Mouse (Mus musculus): ENCODE results near the gene Wfdc16.
"Not testable (repeated sequence)": the region's sequence is repeated elsewhere in the genome, so short reads cannot be mapped to it uniquely, and the experiment has no call there.

Wfdc16 gene

DNA sequence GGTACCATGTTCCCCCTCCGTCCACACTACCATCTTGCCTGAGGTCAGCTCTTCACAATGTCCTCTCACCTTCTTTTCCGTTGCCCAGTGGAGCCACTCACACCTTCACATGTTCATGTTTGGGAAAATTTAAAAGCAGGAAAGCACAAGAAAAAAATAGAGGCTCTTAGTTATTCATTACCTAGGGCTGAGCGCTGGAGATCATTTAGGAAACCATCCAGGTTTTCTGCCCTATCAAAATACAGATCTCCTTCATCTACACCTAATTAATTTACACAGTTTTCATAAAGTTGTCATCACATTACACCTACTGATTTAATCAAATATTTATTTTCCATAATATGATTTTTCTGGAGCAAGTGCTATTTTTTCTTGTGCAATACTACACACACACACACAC is at the start of gene Wfdc16:
TSS of gene Wfdc16 (minus strand) at position 101 of the 400 bp plus-strand sequence.
- in situ Hi-C loops (cut with MboI) = no loop called here

DNA sequence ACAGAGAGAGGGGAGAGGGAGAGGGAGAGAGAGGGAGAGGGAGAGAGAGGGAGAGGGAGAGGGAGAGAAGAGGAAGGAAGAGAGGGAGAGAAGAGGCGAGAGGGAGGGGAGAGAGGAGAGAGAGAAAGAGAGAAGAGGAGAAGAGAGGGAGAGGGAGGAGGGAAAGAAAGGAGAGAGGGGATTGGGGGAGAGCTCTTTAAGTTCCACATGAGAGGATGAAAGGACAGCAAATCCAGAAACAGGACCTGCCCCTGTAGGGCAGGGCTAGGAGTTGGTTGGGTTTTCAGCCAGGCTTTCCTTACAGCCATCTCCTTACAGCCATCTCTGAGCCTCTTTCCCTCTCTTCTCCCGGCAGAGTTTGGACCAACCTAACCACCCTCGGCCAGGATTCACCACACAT is 46.2 kb upstream of the Wfdc16 start, which contains the start of gene Wfdc13:
TSS of gene Wfdc13 (plus strand) at position 301 of the 400 bp plus-strand sequence.
- in situ Hi-C loops (cut with MboI) = no loop called here

DNA sequence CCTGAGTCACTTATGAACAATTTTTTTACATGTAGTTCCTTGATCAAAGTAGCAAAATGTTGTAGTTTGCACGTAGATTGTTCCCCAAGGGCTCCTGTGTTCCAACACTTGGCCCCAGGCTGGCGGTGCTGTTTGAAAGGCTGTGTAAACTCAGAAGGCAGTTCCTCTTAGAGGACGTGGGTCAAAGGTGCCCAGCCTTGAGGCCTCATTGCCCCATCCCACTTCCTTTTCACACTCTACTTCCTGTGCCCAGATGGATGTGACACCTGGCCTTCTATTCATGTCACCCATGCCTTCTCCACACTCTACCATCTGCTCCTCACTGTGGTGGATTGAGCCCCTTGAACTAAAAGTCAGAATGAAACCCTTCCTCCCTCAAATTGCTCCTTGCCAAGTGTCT is 41.3 kb upstream of the Wfdc16 start:
- in situ Hi-C loops (cut with MboI) = no loop called here

DNA sequence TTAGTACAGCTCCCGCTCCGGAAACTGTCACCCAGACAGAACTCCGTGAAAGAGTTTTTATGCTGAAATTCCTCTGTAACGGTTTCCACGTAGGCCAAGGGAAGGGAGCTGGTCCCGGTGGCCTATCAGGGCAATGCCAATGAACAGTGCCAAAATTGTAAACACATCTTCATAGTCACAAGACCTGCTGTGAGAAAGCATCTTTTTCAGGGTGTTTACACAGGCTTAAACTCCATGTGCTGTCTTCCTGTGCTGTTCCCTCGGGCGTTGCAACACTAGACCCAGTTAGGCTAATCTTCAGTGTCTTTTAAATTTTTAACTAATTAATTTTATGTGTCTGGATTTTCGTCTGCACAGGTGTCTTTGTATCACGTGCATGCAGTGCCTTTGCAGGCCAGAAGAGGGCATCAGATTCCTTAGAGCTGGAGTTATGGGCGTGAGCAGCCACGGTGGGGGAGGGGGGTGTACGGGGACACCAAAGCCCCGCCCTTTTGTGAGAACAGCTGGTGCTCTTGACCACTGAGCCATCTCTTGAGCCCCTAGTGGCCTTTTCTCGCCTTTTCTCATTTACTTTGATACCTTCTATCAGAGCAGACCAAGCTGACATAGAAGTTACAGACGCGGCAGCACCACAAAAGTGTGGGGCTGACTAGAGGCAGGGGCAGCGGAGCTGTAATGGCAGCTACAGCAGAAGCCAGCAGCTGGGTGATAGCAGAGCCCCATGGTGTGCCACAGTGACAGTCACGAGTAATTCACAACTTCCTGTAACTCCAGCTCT is 40.4 kb upstream of the Wfdc16 start:
- in situ Hi-C loops (cut with MboI) = no loop called here

DNA sequence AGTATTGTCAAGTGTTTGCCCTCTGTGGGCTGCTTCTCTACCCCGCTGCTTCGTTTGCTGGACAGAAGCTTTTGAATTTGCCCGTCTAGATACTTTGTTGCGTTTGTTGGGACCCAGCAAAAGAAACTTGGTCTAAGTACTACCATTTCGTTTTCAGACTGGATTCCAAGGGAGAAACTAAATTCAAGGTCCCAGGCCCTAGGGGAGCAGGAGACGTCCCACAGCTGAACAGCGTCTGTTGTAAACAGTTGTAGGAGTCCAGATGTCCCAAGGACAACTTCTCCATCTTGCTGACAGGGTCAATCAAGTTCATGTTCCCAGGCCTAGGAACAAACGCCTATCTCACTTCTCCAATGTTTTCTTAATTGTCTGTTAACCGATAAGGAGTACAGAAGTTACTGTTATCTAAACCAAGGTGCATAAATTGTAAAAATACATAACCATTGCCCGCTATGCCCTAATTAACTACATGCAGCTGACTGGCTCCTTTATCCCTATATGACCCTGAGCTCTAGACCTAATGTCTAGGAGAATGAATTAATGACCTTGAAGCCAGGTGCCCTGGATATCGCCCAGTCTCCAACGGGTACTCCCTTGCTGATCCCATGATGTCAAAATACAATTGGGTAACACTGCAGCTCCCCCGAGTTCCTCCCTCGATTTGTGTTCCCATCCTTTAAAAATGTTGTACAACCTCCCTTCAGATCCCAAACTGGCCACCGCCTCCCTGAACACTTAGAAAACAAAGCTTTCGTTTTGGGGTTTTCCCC is 38.5 kb upstream of the Wfdc16 start:
- in situ Hi-C loops (cut with MboI) = no loop called here

DNA sequence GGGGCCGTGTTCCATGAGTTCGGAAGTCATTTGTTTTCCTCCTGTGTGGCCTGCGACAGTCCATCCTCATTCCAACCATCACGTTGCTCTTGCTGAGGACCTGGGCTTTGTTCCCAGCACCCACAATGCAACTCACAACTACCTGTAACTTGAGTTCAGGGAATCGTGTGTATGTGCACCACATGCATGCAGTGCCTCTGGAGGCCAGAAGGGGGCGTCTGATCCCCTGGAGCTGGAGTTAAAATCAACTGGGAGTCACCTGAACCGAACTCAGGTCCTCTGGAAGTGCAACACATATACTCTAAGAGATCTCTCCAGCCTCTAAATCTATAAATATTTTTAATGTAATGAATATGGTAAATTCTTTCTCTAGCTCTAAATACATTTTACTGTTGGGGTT is 37.5 kb upstream of the Wfdc16 start:
- in situ Hi-C loops (cut with MboI) = no loop called here

DNA sequence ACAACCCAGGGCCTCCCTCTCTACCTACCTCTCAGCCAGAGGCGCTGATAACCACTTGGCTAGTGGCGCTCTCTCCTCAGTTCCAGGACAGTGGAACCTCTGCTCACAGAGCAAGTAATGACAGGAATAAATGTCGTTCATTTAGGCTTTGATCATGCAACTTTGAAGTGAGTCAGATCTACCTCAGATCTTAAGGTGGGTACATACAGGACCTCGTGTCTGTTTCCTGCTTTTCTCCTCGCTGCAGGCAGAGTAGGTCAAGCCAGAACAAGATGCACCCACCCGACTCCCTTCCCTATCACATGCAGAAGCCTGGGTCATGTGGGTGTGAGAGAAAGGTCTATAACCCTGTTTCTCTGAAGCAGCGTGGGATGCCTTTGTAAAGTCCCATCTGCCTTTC is 35.4 kb upstream of the Wfdc16 start, which contains the start of gene Wfdc11:
TSS of gene Wfdc11 (minus strand) at position 101 of the 400 bp plus-strand sequence.
- in situ Hi-C loops (cut with MboI) = no loop called here

DNA sequence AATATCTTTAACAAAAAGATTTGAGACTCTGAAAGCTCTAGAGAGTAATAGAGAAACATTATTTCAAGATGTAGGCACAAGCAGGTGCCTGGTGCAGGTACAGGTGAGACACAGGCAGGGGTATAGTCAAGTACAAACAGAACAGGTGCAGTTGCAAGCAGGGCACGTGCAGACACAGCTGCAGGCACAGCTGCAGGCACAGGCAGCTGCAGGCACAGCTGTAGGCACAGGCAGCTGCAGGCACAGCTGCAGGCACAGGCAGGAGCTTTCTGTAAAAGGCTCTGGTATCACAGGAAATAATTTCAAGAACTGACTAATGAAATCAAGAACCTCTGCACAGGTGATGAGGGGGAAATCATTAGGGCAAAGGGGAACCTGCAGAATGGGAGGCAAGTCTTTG is 32.3 kb upstream of the Wfdc16 start:
- in situ Hi-C loops (cut with MboI) = no loop called here

DNA sequence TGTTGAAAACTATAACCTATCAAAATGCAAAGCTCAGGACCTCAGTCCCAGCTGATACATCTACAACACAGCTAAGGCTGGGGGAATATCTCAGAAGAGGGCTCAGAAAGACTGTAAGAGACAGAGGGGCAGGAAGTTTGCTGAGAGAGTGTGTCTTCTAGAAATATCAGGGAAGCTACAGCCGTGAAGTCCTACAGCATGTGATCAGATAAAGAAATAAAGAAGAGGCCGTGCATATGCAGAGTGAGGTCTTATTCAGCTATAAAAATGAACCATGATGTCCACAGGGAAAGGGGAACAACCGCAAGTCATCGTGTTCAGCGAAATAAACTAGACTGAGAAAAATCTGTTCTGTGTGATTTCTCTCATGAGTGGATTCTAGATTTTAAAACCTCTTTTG is 31.7 kb upstream of the Wfdc16 start:
- in situ Hi-C loops (cut with MboI) = no loop called here

DNA sequence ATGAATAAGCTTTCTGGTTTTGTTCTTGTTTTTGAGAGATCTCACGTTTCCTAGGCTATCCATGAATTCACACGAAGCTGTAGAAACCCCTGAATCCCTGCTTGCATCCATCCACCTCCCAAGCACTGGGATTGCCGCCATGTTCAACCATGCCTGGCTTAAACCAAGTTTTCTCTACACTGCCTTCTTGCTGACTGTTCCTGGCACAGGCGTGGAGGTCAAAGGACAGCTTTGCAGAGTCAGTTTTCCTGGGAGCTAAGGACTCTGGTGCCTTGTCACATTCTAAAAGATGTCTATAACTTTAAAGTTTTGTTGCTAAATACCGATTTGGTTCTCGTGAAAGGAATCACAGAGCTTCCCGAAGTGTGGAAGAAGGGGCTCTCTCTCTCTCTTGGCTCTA is 26.3 kb upstream of the Wfdc16 start:
- in situ Hi-C loops (cut with MboI) = no loop called here

DNA sequence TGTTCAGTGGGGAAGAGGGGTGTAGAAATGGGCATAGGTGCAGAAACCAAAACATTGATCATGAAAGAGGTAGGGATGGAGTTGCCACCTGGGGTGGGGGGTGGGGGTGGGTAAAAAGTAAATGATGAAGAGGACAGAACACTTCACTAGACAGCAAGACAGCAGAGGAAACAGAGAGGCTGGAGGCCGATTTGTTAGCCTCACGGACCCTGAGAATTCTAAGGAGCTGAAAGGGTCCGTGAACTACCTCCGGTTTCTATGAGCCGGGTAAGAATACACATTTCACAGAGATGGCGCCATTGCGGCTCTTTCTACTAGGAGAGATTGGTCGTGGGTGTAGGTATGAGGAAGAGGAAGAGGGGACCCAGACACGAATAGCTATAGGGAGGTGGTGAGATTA is 17.9 kb upstream of the Wfdc16 start, which contains the start of gene Wfdc9:
TSS of gene Wfdc9 (minus strand) at position 101 of the 400 bp plus-strand sequence.
- in situ Hi-C loops (cut with MboI) = no loop called here

DNA sequence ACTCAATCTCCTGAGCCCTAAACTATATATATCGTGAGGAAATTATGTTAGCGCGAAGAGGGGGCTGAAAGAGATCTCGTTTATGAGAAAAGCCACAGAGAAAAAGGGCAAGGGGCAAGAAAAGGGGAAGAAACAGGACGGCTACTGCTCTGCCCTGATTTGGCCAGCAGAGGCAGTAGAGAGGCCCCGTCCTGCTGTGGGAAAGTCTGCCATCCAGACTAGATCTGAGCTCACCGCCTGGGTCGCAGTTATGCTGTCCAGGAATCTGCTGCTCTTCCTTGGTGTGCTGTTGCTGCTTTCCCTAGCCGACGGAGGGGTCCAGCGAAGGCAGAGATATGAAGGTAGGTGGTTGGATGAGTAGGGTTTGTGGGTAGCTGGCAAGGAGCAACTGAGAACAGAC is 17.3 kb upstream of the Wfdc16 start, which contains the start of gene Wfdc10:
TSS of gene Wfdc10 (plus strand) at position 189 of the 400 bp plus-strand sequence.
- in situ Hi-C loops (cut with MboI) = no loop called here

DNA sequence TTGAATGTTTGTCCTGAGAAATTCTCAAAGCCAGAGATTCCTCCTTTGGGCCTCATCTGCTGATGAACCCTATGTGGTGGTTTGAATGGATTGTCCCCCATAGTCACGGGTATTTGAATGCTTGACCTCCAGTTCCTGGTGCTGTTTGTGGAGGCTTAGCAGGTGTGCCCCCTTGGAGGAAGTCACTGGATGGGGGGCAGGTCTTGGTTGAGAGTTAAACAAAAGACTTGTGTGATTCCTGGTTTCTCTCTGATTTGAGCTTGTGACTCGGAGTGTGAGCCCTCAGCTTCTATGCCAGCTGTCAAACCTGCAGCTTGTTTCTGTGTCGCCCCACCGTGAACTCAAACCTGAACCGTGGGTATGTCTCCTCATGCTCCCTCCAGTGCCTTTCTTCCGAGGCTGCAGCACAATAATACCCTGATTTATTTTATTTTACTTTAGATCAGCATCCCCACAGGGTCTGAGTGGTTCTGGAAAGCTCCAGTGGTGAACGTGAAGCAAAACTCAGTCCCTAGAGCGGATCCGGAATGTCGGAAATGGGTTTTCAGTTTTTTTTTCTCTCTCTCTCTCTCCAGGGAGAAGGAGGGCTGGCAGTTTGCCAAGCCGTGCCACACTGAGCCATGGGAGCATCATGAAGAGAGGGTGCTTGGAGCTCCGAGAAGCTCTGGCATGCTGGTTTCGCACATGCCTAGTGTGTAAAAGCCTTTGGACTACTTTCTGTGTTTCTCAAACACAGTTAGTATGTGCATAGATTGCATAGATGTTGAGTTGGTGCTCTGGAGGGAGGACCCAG is 3.5 kb upstream of the Wfdc16 start:
- in situ Hi-C loops (cut with MboI) = no loop called here

DNA sequence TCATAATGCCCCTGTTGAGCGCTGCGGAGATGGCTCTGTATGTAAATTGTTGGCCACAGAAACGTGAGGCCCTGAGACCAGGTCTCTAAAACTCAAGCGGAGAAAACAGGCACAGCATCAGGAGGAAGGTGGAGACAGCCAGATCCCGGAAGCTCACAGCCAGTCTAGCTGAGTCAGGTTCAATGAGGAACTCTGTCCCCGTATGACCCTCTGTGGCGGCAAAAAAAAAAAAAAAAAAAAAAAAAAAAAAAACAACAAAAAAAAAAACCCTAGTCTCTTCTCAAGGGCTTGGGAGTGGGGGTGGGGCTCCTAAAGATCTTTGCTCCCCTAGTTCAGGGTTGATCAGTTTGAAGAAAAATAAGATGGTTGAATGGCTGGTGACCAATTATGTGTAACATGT is 2.5 kb upstream of the Wfdc16 start:
- in situ Hi-C loops (cut with MboI) = no loop called here

DNA sequence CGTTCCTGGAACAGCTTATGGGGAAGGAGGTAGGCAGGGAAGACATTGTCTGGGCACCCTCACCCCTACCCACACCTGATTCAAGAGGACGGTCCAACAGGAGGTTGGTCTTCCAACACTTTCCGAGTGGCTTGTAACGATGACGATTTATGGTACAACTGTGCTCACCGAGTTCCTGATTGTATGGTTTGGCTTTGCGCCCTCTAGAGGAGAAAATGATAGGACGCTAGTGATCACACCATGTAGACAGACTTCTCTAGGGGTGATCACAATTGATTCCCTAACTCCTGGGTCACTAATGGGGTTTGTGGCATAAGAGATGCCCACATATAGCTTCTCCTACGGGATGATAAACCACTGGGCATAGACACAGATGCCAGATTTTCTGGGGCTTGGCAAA is 3.3 kb downstream of the Wfdc16 start:
- in situ Hi-C loops (cut with MboI) = no loop called here

DNA sequence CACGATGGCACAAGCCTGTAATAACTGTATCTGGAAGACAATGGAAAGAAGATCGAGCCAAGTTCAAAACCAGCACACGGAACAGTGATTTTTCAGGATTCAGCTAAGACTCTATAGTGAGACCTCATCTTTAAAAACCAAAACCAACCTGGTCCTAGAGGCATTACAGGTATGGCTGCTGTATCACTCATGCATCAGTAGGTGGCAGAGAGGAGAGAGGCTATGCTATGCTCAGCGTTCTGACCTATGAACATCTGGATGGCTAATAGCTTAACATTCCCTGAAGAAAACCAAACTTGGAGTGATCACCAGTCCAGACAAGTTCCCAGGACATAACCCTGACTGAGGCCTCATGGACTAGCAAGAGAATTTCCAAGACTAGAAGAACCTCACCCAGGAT is 16.8 kb downstream of the Wfdc16 start:
- in situ Hi-C loops (cut with MboI) = no loop called here

DNA sequence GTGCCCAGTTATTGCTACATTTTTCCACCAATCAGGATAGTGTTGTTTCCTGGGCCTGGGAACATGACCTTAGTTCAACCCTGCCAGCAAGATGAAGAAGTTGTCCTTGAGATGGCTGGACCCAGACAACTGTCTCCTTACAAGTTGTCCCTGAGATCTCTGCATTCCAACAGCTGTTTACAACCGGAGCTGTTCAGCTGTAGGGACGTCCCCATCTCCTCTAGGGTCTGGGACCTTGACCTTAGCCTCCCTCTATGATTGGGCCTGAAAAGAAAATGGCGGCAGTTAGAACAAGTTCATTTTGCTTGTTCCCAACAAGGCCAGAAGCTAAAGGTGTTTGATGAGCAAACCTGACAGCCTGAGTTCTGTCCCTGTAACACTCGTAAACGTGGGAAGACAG is 19.5 kb downstream of the Wfdc16 start:
- in situ Hi-C loops (cut with MboI) = no loop called here

DNA sequence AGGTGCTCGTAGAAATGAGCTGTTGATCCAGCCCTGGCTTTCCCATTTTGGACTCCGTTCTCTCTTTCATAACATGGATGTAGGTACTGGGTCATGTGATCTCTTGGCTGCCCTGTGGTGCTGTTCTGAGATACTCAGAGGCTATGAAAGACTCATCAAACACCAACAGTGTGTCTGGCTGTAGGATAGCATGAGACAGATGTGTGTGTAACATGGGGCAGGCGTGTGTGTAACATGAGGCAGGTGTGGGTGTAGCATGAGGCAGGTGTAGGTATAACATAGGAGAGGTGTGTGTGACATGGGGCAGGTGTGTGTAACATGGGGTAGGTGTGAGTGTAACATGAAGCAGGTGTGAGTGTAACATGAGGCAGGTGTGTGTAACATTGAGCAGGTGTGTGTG is 23.2 kb downstream of the Wfdc16 start:
- in situ Hi-C loops (cut with MboI) = no loop called here

DNA sequence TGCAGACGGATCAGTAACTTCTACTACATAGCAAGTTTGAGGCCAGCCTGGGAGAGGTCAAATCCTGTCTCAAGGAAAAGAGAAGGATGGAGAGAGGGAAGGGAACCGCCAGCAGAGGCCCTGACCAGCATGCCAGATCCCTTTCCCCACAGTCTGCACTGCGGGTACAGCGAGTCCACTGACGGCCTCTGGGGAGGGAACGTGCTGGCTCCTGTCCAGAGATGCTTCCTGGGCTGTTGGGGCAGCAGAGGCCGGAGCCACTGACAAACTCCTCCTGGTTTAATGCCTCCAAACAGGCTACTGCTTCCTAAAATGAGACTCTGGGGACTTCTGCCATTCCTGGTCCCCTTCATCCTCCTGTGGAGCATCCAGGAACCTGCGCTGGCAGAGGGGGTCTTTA is 25.1 kb downstream of the Wfdc16 start, which contains the start of the genes Wfdc6b and Wfdc8:
TSS of gene Wfdc6b (plus strand) at position 52 of the 400 bp plus-strand sequence.
TSS of gene Wfdc8 (minus strand) at position 156 of the 400 bp plus-strand sequence.
- in situ Hi-C loops (cut with MboI) = not testable (repeated sequence)

DNA sequence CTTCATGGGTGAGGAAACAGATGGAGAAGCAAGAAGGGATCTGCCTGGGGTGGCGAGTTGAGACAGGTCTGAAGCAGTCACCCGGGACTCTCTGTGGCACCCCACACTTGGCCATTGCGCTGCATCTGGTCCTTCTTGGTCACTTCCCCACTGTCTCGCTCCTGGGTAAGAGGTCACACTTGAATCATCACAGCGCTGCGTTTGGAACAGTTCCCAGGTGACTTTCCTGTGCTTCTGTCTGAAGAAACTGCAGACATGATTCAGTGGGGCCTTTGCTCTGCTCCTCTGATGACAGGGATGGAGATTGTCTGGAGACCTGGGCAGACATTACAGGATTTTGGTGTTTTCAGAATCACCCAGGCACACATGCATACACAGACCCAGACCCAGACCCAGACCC is 29.8 kb downstream of the Wfdc16 start:
- in situ Hi-C loops (cut with MboI) = no loop called here

DNA sequence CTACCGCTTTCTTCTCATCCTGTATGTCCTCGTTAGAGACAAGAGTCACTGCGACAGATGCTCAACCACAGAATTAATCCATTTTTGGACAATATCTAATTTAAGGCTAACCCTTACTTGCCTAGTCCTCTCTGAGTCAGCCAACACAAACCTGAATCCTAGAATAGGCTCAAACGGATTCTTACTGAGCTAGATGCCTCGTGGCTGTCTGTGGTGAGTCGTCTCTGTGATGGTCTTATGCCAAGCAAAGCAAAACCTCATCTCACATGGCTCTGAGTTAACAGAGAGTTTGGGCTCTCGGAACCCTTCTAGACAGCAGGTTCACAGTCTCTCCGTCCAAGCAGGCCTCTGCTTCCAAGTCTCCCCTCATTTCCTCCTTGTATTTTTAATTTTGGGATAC is 34.2 kb downstream of the Wfdc16 start:
- in situ Hi-C loops (cut with MboI) = no loop called here

DNA sequence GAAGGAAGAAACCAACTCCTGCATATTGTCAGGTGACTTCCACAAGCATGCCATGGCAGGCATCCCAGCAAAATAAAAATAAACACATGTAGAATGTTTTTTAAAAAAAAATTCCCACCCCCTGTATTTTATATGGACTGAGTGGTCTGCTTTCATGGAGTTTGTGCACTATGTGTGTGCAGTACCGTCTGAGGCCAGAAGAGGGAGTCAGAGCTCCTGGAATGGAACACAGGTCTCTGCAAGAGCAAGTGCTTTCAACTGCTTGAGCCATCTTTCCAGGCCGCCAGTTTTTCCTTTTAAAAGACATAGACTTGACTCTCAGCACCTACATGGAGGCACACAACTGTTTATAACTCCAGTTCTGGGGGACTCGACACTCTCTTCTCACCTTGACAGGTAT is 35.1 kb downstream of the Wfdc16 start:
- in situ Hi-C loops (cut with MboI) = no loop called here
